Mouse (Mus musculus): ENCODE data around the gene Ap4m1. TPM values are rescaled to one million over a fixed set of nuclear protein-coding genes. Genes with fewer than 3 reads are reported as not detected.

Ap4m1 gene
- 1 to 10 TPM; 8.9 to 9.3 TPM for total RNA-seq (2021)

- intact Hi-C loops (cut with DNase I), result loop anchor here (2.0 kb wide), 1 partner anchor 15 kb away; the partner anchor contains the start of genes Cnpy4 and Taf6
- peak; percentile 97 for DNase-seq (ENCODE audit: low spot score)
Observed at GRCm38 (mm10) chr5:138171695-138172491, at the start of gene Ap4m1, which contains the start of gene Mcm7. Gene Ap4m1, plus strand, starts transcription at chr5:138172002. Gene Mcm7, minus strand, starts transcription at chr5:138172422.

GRCm38 (mm10) chr5:138132425-138133064, 39.3 kb upstream of the Ap4m1 start:
- intact Hi-C loops (cut with DNase I), result no loop called here
- DNase-seq (ENCODE audit: low spot score), result no peak

GRCm38 (mm10) chr5:138137257-138137656, 34.5 kb upstream of the Ap4m1 start:
- intact Hi-C loops (cut with DNase I), result loop anchor here (5.0 kb wide), 1 partner anchor 250 kb away; no protein-coding TSS in a partner anchor
- no peak for DNase-seq (ENCODE audit: low spot score)

GRCm38 (mm10) chr5:138137935-138138549, 33.8 kb upstream of the Ap4m1 start:
- intact Hi-C loops (cut with DNase I), result loop anchor here (5.0 kb wide), 1 partner anchor 251 kb away; no protein-coding TSS in a partner anchor
- no peak for DNase-seq (ENCODE audit: low spot score)

- DNase-seq (ENCODE audit: low spot score), result no peak
- intact Hi-C loops (cut with DNase I), result loop anchor here (5.0 kb wide), 1 partner anchor 251 kb away; no protein-coding TSS in a partner anchor
Observed at GRCm38 (mm10) chr5:138138585-138138984, 33.2 kb upstream of the Ap4m1 start.

GRCm38 (mm10) chr5:138154390-138154789, 17.4 kb upstream of the Ap4m1 start:
- intact Hi-C loops (cut with DNase I), result loop anchor here (2.0 to 5.0 kb wide), 2 partner anchors 38 to 67 kb away; partner anchors contain the start of genes Zkscan1 and Zscan21
- DNase-seq (ENCODE audit: low spot score), result no peak

- DNase-seq (ENCODE audit: low spot score), result peak; percentile 80
- intact Hi-C loops (cut with DNase I), result loop anchor here (2.0 kb wide), 1 partner anchor 39 kb away; the partner anchor contains the start of gene Zscan21
Observed at GRCm38 (mm10) chr5:138155443-138155976, 16.3 kb upstream of the Ap4m1 start, which contains the start of gene Zfp113. Gene Zfp113, minus strand, starts transcription at chr5:138155744.

GRCm38 (mm10) chr5:138160224-138160762, 11.5 kb upstream of the Ap4m1 start:
- no peak for DNase-seq (ENCODE audit: low spot score)
- intact Hi-C loops (cut with DNase I), result no loop called here

- intact Hi-C loops (cut with DNase I), result no loop called here
- DNase-seq (ENCODE audit: low spot score), result peak; percentile 84
Observed at GRCm38 (mm10) chr5:138160842-138161665, 10.7 kb upstream of the Ap4m1 start, which contains the start of gene Cops6. Gene Cops6, plus strand, starts transcription at chr5:138161071.

GRCm38 (mm10) chr5:138163046-138163445, 8.8 kb upstream of the Ap4m1 start:
- intact Hi-C loops (cut with DNase I), result no loop called here
- DNase-seq (ENCODE audit: low spot score), result no peak

GRCm38 (mm10) chr5:138163610-138164009, 8.2 kb upstream of the Ap4m1 start:
- no peak for DNase-seq (ENCODE audit: low spot score)
- intact Hi-C loops (cut with DNase I), result no loop called here

- DNase-seq (ENCODE audit: low spot score), result no peak
- intact Hi-C loops (cut with DNase I), result loop anchor here (5.0 kb wide), 1 partner anchor 378 kb away; the partner anchor contains the start of genes Mepce and Zcwpw1
Observed at GRCm38 (mm10) chr5:138165594-138165993, 6.2 kb upstream of the Ap4m1 start.

GRCm38 (mm10) chr5:138170936-138171561, 753 bp upstream of the Ap4m1 start:
- DNase-seq (ENCODE audit: low spot score), result peak; percentile 90
- intact Hi-C loops (cut with DNase I), result no loop called here

GRCm38 (mm10) chr5:138173217-138173616, 1.4 kb downstream of the Ap4m1 start:
- DNase-seq (ENCODE audit: low spot score), result no peak
- intact Hi-C loops (cut with DNase I), result loop anchor here (2.0 kb wide), 1 partner anchor 14 kb away; the partner anchor contains the start of genes Cnpy4 and Taf6

- peak; percentile 69 for DNase-seq (ENCODE audit: low spot score)
- intact Hi-C loops (cut with DNase I), result loop anchor here (2.0 kb wide), 1 partner anchor 14 kb away; the partner anchor contains the start of genes Ap4m1 and Mcm7
Observed at GRCm38 (mm10) chr5:138186950-138187638, 15.3 kb downstream of the Ap4m1 start, which contains the start of the genes Taf6 and Cnpy4. Gene Taf6, minus strand, starts transcription at chr5:138187451. Gene Cnpy4, plus strand, starts transcription at chr5:138187485.

GRCm38 (mm10) chr5:138187661-138188306, 16.0 kb downstream of the Ap4m1 start:
- DNase-seq (ENCODE audit: low spot score), result peak; percentile 42
- intact Hi-C loops (cut with DNase I), result loop anchor here (2.0 kb wide), 1 partner anchor 15 kb away; the partner anchor contains the start of genes Ap4m1 and Mcm7

All from heart, postnatal 25 days (tissue).